Mouse (Mus musculus): ENCODE measurements around the gene Phxr2. TPM values are rescaled to one million over a fixed set of nuclear protein-coding genes. Genes with fewer than 3 reads are reported as not detected.

Phxr2 gene
- 0.14 TPM in 1 of 2 replicates, not detected in the other for polyA plus RNA-seq (2014; fragmentation: Nextera tagmentation; extraction: Ambion mirVana)

DNA sequence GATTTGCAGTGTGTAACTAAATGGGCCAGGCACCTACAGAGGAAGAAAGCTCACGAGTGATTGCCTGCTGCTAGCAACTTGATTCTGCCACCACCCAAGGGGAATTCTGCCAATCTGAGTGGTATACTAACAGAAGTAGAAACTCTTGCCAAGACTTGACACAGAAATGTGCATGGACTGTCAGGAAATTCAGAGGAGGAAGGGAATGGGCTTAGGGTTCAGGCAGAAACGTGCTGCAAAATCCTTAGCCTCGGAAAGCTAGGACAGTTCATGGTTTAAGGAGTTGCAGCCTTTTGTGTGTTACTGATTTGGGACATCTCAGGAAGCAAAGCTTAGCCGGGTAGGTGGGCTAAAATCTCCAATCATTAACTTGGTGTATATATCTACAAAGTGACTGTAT is at the start of gene Phxr2:
Phxr2 (minus strand) TSS at position 101 of the 400 bp plus-strand sequence.
- Histone ChIP-seq H3K4me2 (no peak within 1 kb of the TSS), H3K36me3 (ENCODE audit: control insufficient read depth, insufficient read depth, low read length) (peaks cover 3% of the 10 kb centered on the region; the same call in 1 of the 2 replicates), H3K9me3 (ENCODE audit: control insufficient read depth, low read length) (no peaks in the 10 kb centered on the region), H3K4me1 (ENCODE audit: control insufficient read depth, insufficient read depth, low read length) (no peaks in the 10 kb centered on the region), H3K4me3 (ENCODE audit: low read depth, low read length) (no peak within 1 kb of the TSS), H3K27me3 (ENCODE audit: control insufficient read depth, insufficient read depth, low read length) (no peaks in the 10 kb centered on the region), H3K27ac (ENCODE audit: low read depth, low read length) (no peak within 1 kb of the TSS), H3K9ac (ENCODE audit: low read length) (no peak within 1 kb of the TSS)
- DNase-seq (ENCODE audit: low spot score, missing footprints): no peak
- no peak for ATAC-seq (ENCODE audit: low FRiP score)
- WGBS: 89% methylated on average over 4 of the region's 4 CpGs

DNA sequence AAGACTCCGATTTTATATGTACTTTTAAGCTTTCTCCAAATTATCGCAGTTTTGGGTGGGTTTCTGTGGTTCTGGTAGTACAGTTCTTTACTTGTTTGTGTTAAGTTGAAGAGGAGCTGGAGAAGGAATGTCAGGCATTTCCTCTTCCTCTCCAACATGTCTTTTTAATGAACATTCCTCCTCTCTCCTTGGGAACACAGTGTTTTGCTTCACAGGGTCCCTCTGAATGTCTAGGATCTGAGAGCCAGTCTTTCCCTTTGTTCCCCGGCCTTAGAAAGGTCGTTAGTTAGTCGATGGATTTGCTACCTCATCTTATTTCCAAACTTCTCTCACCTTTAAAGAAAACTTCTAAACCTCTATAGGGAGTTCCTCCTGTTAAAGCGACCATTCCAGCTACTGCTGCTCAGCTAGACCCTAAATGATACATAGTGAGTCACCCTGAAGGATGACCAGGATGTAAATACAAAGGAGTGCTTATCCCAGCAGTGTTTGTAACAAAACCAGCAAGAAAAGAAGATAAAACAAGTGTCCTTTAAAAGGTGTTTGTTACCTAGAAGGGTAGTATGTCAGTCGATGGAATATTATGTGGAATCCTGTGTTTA is 46.9 kb upstream of the Phxr2 start:
- DNase-seq (ENCODE audit: low spot score, missing footprints): peak; percentile 82

DNA sequence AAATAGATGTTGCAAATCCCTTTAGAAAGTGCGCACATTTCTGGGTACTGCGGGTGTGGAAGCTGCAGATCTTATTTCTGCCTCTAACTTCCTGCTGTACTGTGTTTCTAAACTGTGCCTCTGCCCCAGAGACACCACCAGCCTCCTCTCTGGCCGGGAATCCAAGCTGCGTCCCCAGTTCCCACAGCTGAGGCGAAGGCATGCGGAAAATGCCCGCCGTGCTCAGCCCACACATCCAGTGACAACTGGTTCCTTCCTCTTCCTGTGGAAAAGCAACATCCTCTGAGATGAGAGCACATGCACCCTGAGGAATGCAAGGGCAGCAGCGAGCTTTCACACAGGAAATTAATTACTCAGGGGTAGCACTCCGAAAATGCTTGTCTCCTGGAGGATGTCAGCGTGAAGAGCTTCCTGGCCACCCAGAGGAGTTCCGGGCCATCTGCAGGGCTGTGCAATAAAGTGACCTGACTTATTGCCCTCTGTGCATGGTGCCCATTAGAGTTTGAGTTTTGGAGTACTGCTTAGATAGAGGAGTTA is 45.9 kb upstream of the Phxr2 start:
- 30% methylated on average over 12 of the region's 12 CpGs for WGBS
- ATAC-seq (ENCODE audit: low FRiP score): peak; percentile 55
- 0 out of 2 replicates have a peak, but pooled peaks cover 2% of the 10 kb centered on the region for H3K4me1 ChIP-seq (ENCODE audit: control insufficient read depth, insufficient read depth, low read length)
- peak overlapping the region; percentile 39; the same call in 1 of the 2 replicates for H3K9ac ChIP-seq (ENCODE audit: low read length)
- H3K36me3 ChIP-seq (ENCODE audit: control insufficient read depth, insufficient read depth, low read length): no peaks in the 10 kb centered on the region
- no peak overlapping the region for H3K4me3 ChIP-seq (ENCODE audit: low read depth, low read length)
- no peak overlapping the region; the same call in 1 of the 2 replicates for H3K27ac ChIP-seq (ENCODE audit: low read depth, low read length)
- H3K9me3 ChIP-seq (ENCODE audit: control insufficient read depth, low read length): no peaks in the 10 kb centered on the region
- DNase-seq (ENCODE audit: low spot score, missing footprints): peak; percentile 91
- H3K27me3 ChIP-seq (ENCODE audit: control insufficient read depth, insufficient read depth, low read length): no peaks in the 10 kb centered on the region
- no peak overlapping the region for H3K4me2 ChIP-seq

More for the DNA sequence above, 46.9 kb upstream of the Phxr2 start:
- Histone ChIP-seq H3K9me3 (ENCODE audit: control insufficient read depth, low read length) (no peaks in the 10 kb centered on the region), H3K36me3 (ENCODE audit: control insufficient read depth, insufficient read depth, low read length) (no peaks in the 10 kb centered on the region), H3K27me3 (ENCODE audit: control insufficient read depth, insufficient read depth, low read length) (no peaks in the 10 kb centered on the region), H3K4me1 (ENCODE audit: control insufficient read depth, insufficient read depth, low read length) (0 out of 2 replicates have a peak, but pooled peaks cover 2% of the 10 kb centered on the region), H3K9ac (ENCODE audit: low read length) (no peak overlapping the region), H3K4me2 (no peak overlapping the region), H3K4me3 (ENCODE audit: low read depth, low read length) (no peak overlapping the region), H3K27ac (ENCODE audit: low read depth, low read length) (no peak overlapping the region)
- WGBS: 47% methylated on average over 7 of the region's 7 CpGs
- ATAC-seq (ENCODE audit: low FRiP score): no peak

DNA sequence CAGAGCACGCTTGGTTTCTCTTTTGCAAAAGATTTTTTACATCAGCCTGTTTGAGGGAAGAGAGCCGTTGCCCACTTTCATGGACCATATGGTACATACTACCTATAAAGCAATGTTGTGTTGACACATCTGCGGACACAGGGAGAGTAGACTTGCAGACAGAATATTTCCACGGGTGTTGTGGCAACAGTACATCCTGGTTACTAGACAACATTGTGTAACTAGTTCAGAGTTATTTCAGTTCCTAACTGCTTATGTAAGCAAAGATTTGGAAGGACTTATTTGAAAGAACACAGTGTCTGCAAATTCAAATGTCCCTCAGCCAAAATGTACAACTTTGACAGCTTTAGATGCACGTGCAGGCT is 43.6 kb upstream of the Phxr2 start:
- Histone ChIP-seq H3K27ac (ENCODE audit: low read depth, low read length) (no peak overlapping the region), H3K4me2 (no peak overlapping the region)
- WGBS: 95% methylated on average over 5 of the region's 5 CpGs

DNA sequence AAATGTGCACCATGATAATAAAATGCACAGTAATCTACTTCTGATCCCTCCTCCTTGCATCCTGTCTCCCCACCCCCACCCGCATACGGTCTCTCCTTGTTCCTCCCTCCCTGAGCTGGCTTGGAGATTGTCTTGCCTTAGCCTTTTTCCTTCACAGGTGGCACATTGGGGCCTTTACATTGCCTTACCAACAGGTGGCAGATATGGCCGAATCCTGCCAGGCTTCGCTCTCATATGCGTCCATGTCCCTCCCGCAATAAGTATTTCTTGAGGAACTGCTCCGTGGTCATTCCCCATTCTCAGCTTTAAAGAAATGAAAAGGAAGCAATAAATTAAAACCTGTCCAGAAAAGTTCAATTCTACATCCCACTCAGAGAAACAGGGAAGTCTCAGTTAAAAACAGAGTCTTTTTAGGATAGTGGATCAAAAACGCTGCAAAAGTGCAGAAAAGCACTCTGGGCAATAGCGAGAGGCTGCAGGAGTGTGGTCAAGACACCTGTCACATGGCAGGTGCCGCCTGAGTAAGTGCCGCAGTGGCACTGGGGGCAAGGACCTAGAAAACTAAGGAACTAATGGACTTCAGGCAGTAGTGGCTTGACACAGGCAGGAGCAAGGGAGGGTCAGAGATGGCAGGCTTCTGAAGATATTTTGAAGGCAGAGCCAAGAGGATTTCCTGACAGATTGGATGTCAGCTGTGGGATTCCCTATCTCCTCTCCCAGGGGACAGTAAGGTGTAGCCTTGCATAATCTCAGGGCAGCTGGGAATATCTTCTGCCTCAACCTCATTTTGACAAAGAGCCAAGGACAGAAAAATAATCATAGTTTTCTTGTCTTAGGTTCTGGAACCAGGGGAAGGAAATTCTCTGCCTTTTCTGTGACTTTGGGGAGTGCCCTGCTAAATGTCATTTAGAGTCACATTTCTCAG is 43.0 kb upstream of the Phxr2 start:
- Histone ChIP-seq H3K4me2 (no peak overlapping the region), H3K4me3 (ENCODE audit: low read depth, low read length) (no peak overlapping the region), H3K4me1 (ENCODE audit: control insufficient read depth, insufficient read depth, low read length) (peaks cover 2% of the 10 kb centered on the region; the same call in 1 of the 2 replicates), H3K27ac (ENCODE audit: low read depth, low read length) (no peak overlapping the region), H3K9ac (ENCODE audit: low read length) (no peak overlapping the region), H3K27me3 (ENCODE audit: control insufficient read depth, insufficient read depth, low read length) (no peaks in the 10 kb centered on the region), H3K9me3 (ENCODE audit: control insufficient read depth, low read length) (no peaks in the 10 kb centered on the region), H3K36me3 (ENCODE audit: control insufficient read depth, insufficient read depth, low read length) (no peaks in the 10 kb centered on the region)
- WGBS: 89% methylated on average over 11 of the region's 11 CpGs
- DNase-seq (ENCODE audit: low spot score, missing footprints) (no peak), ATAC-seq (ENCODE audit: low FRiP score) (no peak)

More for the DNA sequence above, 43.6 kb upstream of the Phxr2 start:
- DNase-seq (ENCODE audit: low spot score, missing footprints) (no peak), ATAC-seq (ENCODE audit: low FRiP score) (no peak)
- no peaks in the 10 kb centered on the region for H3K9me3 ChIP-seq (ENCODE audit: control insufficient read depth, low read length)
- H3K4me1 ChIP-seq (ENCODE audit: control insufficient read depth, insufficient read depth, low read length): peaks cover 2% of the 10 kb centered on the region; the same call in 1 of the 2 replicates
- H3K36me3 ChIP-seq (ENCODE audit: control insufficient read depth, insufficient read depth, low read length): no peaks in the 10 kb centered on the region
- H3K9ac ChIP-seq (ENCODE audit: low read length): no peak overlapping the region
- no peak overlapping the region for H3K4me3 ChIP-seq (ENCODE audit: low read depth, low read length)
- no peaks in the 10 kb centered on the region for H3K27me3 ChIP-seq (ENCODE audit: control insufficient read depth, insufficient read depth, low read length)

DNA sequence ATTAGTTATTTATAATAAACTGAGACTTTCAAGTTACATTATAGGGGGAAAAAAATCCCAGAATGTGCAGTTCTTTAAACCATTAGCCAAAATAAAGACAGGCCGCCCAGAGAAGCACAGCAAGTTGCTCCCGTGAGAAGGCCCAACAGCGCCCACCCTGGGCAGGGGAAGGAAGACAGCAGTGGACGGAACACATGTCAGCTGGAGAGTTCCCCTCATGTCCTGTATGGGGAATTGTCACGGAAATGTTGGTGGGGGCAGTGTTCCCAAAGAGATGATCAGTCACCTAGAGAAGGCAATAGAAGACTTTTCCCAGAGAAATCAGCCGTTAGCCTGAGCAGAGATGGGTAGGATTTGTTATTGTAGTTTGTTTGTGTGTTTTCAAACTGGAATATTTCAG is 42.3 kb upstream of the Phxr2 start:
- 79% methylated on average over 6 of the region's 6 CpGs for WGBS
- Histone ChIP-seq H3K27me3 (ENCODE audit: control insufficient read depth, insufficient read depth, low read length) (no peaks in the 10 kb centered on the region), H3K9ac (ENCODE audit: low read length) (no peak overlapping the region), H3K4me2 (no peak overlapping the region), H3K27ac (ENCODE audit: low read depth, low read length) (no peak overlapping the region), H3K36me3 (ENCODE audit: control insufficient read depth, insufficient read depth, low read length) (no peaks in the 10 kb centered on the region), H3K4me1 (ENCODE audit: control insufficient read depth, insufficient read depth, low read length) (peaks cover 2% of the 10 kb centered on the region; the same call in 1 of the 2 replicates), H3K9me3 (ENCODE audit: control insufficient read depth, low read length) (no peaks in the 10 kb centered on the region), H3K4me3 (ENCODE audit: low read depth, low read length) (no peak overlapping the region)
- no peak for DNase-seq (ENCODE audit: low spot score, missing footprints)
- ATAC-seq (ENCODE audit: low FRiP score): no peak

DNA sequence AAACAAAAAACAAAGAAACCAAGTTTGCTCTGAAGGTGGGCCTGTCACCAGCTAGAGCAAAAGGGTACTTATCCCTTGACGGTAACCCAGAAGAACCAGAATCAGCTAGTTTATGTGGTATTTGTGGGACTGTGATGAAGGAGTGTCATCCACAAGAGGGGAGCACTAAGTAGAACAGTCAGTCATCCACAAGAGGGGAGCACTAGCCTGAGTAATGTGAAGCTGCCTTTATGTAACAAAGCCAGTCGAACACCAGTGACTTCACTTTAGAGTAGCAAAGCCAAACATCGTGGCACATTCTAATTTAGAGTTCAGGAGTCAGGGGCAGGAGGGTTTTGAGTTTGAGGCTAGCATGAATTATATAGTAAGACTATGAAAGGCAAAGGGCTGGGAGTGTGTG is 40.3 kb upstream of the Phxr2 start:
- no peak overlapping the region for H3K4me2 ChIP-seq
- 82% methylated on average over 3 of the region's 3 CpGs for WGBS
- H3K9me3 ChIP-seq (ENCODE audit: control insufficient read depth, low read length): no peaks in the 10 kb centered on the region
- H3K4me1 ChIP-seq (ENCODE audit: control insufficient read depth, insufficient read depth, low read length): no peaks in the 10 kb centered on the region; the same call in 1 of the 2 replicates
- ATAC-seq (ENCODE audit: low FRiP score) (no peak), DNase-seq (ENCODE audit: low spot score, missing footprints) (no peak)
- H3K27me3 ChIP-seq (ENCODE audit: control insufficient read depth, insufficient read depth, low read length): no peaks in the 10 kb centered on the region
- H3K9ac ChIP-seq (ENCODE audit: low read length): no peak overlapping the region
- H3K4me3 ChIP-seq (ENCODE audit: low read depth, low read length): no peak overlapping the region
- H3K27ac ChIP-seq (ENCODE audit: low read depth, low read length): no peak overlapping the region
- H3K36me3 ChIP-seq (ENCODE audit: control insufficient read depth, insufficient read depth, low read length): no peaks in the 10 kb centered on the region

DNA sequence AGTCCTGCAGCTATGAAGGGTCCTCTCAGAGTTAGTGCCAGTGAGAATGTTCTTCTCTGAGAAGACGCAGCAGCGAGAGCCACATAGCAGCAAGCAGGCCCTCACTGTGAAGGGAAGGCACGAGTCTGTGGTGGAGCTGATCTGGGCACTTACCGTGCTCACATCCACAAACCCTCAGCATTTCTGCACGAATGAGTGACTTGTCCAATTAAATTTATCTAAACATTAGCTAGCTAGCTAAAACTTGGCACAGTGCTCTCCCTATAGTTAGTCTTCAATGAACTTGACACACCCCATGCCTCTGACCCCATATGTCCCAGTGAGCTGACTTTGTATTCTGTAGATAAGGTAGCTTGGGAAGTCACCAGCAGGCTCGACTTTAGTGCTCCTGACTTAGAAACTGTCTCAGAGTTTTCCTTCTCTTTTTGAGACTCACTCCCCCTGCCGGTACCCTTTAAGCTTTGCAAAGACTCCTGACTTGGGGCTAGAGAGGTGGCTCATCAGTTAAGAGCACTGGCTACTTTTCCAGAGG is 39.7 kb upstream of the Phxr2 start:
- no peaks in the 10 kb centered on the region for H3K36me3 ChIP-seq (ENCODE audit: control insufficient read depth, insufficient read depth, low read length)
- H3K9me3 ChIP-seq (ENCODE audit: control insufficient read depth, low read length): no peaks in the 10 kb centered on the region
- no peak for ATAC-seq (ENCODE audit: low FRiP score)

More for the DNA sequence above, 39.7 kb upstream of the Phxr2 start:
- 83% methylated on average over 7 of the region's 7 CpGs for WGBS
- no peaks in the 10 kb centered on the region; the same call in 1 of the 2 replicates for H3K4me1 ChIP-seq (ENCODE audit: control insufficient read depth, insufficient read depth, low read length)
- no peak for DNase-seq (ENCODE audit: low spot score, missing footprints)
- no peak overlapping the region for H3K27ac ChIP-seq (ENCODE audit: low read depth, low read length)
- no peak overlapping the region for H3K9ac ChIP-seq (ENCODE audit: low read length)
- no peak overlapping the region for H3K4me2 ChIP-seq
- no peaks in the 10 kb centered on the region for H3K27me3 ChIP-seq (ENCODE audit: control insufficient read depth, insufficient read depth, low read length)
- no peak overlapping the region for H3K4me3 ChIP-seq (ENCODE audit: low read depth, low read length)

Data from midbrain, embryonic 11.5 days (tissue).